Mouse (Mus musculus) liver, embryonic 14 days (tissue): ENCODE results near the gene Ascl5. TPM values are rescaled to one million over a fixed set of nuclear protein-coding genes. Genes with fewer than 3 reads are reported as not detected.

ENCODE experiments used
- polyA plus RNA-seq: library from polyadenylated mRNA; depleted of rRNA; stranded (reverse); fragments of >200 nt; gene quantifications from 2 replicates; pipeline ENCODE4 v1.2.3, GENCODE M21; 2012; rRNA removed

Gene Ascl5
- not detected in 2 replicates for polyA plus RNA-seq

GRCm38 (mm10) chr1:136050312-136051012, at the start of gene Ascl5:
Gene Ascl5 (plus strand): TSS chr1:136050804.

GRCm38 (mm10) chr1:136006292-136006748, 44.3 kb upstream of the Ascl5 start, which contains the start of gene Igfn1:
Gene Igfn1 (minus strand): TSS chr1:136006342.

GRCm38 (mm10) chr1:136007211-136008158, 43.1 kb upstream of the Ascl5 start, which contains the start of gene Tmem9:
Gene Tmem9 (plus strand): TSS chr1:136008150.

GRCm38 (mm10) chr1:136052547-136052946, 1.9 kb downstream of the Ascl5 start, which contains the start of gene Cacna1s:
Gene Cacna1s (plus strand): TSS chr1:136052750.

Other genes starting within 250 kb of the Ascl5 start
- gene Lad1, start 232.2 kb upstream of the Ascl5 start, polyA plus RNA-seq, result 0.05 and 0.12 TPM in 2 replicates
- gene Tnnt2, start 214.4 kb upstream of the Ascl5 start, polyA plus RNA-seq, result 0.48 and 6.8 TPM in 2 replicates
- under 0.01 and 0.05 TPM in 2 replicates for gene Pkp1, start 131.6 kb upstream of the Ascl5 start, polyA plus RNA-seq
- gene Igfn1, start 44.5 kb upstream of the Ascl5 start, polyA plus RNA-seq, result 0.01 TPM in 1 of 2 replicates, not detected in the other
- gene Tmem9, start 42.7 kb upstream of the Ascl5 start, polyA plus RNA-seq, result 37.6 and 44.2 TPM in 2 replicates
- 0.01 and 0.25 TPM in 2 replicates for gene Cacna1s, start 1.9 kb downstream of the Ascl5 start, polyA plus RNA-seq
- 1.5 and 1.8 TPM in 2 replicates for gene Kif21b, start 80.6 kb downstream of the Ascl5 start, polyA plus RNA-seq
- gene Mroh3, start 162.0 kb downstream of the Ascl5 start, polyA plus RNA-seq, result 0.02 TPM in 1 of 2 replicates, not detected in the other
- gene Inava, start 183.5 kb downstream of the Ascl5 start, polyA plus RNA-seq, result 0.15 and 0.17 TPM in 2 replicates
- gene Gpr25, start 210.1 kb downstream of the Ascl5 start, polyA plus RNA-seq, result 0.03 TPM in 1 of 2 replicates, not detected in the other